Mouse (Mus musculus) megakaryocyte progenitor cell, adult 5-6 weeks (primary cell): ENCODE results near the gene Klf15. TPM values are rescaled to one million over a fixed set of nuclear protein-coding genes. Genes with fewer than 3 reads are reported as not detected.

Experiments
- ATAC-seq: replicated peaks from 2 replicates; pipeline ENCODE4 v1.8.0; 2016; ENCODE audit warnings: mild to moderate bottlenecking, moderate TSS enrichment, inconsistent platforms; ENCODE audit not compliant: poor library complexity
- total RNA-seq, 2 experiments: library from RNA; stranded (forward) in 1 of 2; stranded (reverse) in 1 of 2; fragments of 157-497, 149-512 nt in 1 of 2; fragments of 200-1000 nt in 1 of 2; gene quantifications; 2 replicates each; pipeline versions ENCODE4 v1.2.3 to v1.2.4; 2015 to 2017

The Klf15 gene
- total RNA-seq, 2 experiments from 2014 or later: 0.22 TPM; not detected in 1

GRCm38 (mm10) chr6:90519375-90519774, 57.0 kb downstream of the Klf15 start:
- no peak for ATAC-seq

Other genes starting within 250 kb of the Klf15 start
- gene Vmn1r53, start 238.1 kb upstream of the Klf15 start, total RNA-seq (2015): not detected in 2 replicates
- not detected in 2 replicates for gene Vmn1r53, start 238.1 kb upstream of the Klf15 start, total RNA-seq (2017)
- not detected in 2 replicates for gene Vmn1r54, start 216.3 kb upstream of the Klf15 start, total RNA-seq (2015)
- gene Vmn1r54, start 216.3 kb upstream of the Klf15 start, total RNA-seq (2017): not detected in 2 replicates
- not detected in 2 replicates for gene BC048671, start 161.4 kb upstream of the Klf15 start, total RNA-seq (2015)
- gene BC048671, start 161.4 kb upstream of the Klf15 start, total RNA-seq (2017): not detected in 2 replicates
- 17.3 and 20.7 TPM in 2 replicates for gene Chst13, start 137.4 kb upstream of the Klf15 start, total RNA-seq (2015)
- 10.9 and 11.3 TPM in 2 replicates for gene Chst13, start 137.4 kb upstream of the Klf15 start, total RNA-seq (2017)
- gene Uroc1, start 129.3 kb upstream of the Klf15 start, total RNA-seq (2015): not detected in 2 replicates
- gene Uroc1, start 129.3 kb upstream of the Klf15 start, total RNA-seq (2017): not detected in 2 replicates
- gene Zxdc, start 93.1 kb upstream of the Klf15 start, total RNA-seq (2015): 11.1 and 11.8 TPM in 2 replicates
- 8.7 and 9.6 TPM in 2 replicates for gene Zxdc, start 93.1 kb upstream of the Klf15 start, total RNA-seq (2017)
- gene Cfap100, start 33.8 kb upstream of the Klf15 start, total RNA-seq (2015): not detected in 2 replicates
- gene Cfap100, start 33.8 kb upstream of the Klf15 start, total RNA-seq (2017): not detected in 2 replicates
- 1.1 TPM in 2 replicates for gene Aldh1l1, start 23.9 kb downstream of the Klf15 start, total RNA-seq (2015)
- 2.0 and 2.4 TPM in 2 replicates for gene Aldh1l1, start 23.9 kb downstream of the Klf15 start, total RNA-seq (2017)
- 3.3 and 6.4 TPM in 2 replicates for gene Slc41a3, start 142.1 kb downstream of the Klf15 start, total RNA-seq (2015)
- 2.4 and 4.0 TPM in 2 replicates for gene Slc41a3, start 142.1 kb downstream of the Klf15 start, total RNA-seq (2017)